In genomic region chr17:15790716-15791115, GRCm38 (mm10) we compare ENCODE assay signal across 22 mouse cellular contexts. TPM values are rescaled to one million over a fixed set of nuclear protein-coding genes. Genes with fewer than 3 reads are reported as not detected.
DNase-seq lines count a peak whose midpoint lies in the region; ATAC-seq lines count a peak whose summit lies in the region.
"Had no signal": no experiment of that assay in that cellular context is flagged by ENCODE, and none has a peak within 500 bp of the region (broad histone marks: within the 10 kb centered on the region; RNA-seq: fewer than 3 reads in every experiment).

No protein-coding gene starts in this region.

- H3K4me3 ChIP-seq in midbrain, embryonic 11.5 days (ENCODE audit: low read depth, low read length), result no peak overlapping the region
- H3K4me3 ChIP-seq in midbrain, embryonic 16.5 days (ENCODE audit: low read depth, low read length), result no peak overlapping the region

- no peak overlapping the region for H3K27ac ChIP-seq in midbrain, embryonic 11.5 days (ENCODE audit: low read depth, low read length)
- H3K27ac ChIP-seq in midbrain, embryonic 16.5 days (ENCODE audit: low read length), result no peak overlapping the region

- no peak for ATAC-seq in midbrain, embryonic 11.5 days (ENCODE audit: low FRiP score)
- ATAC-seq in midbrain, embryonic 16.5 days, result no peak
- ATAC-seq: activated CD4-positive, CD25-positive, alpha-beta regulatory T cell, adult 4 months; CD4-positive, CD25-positive, alpha-beta regulatory T cell, adult 4 months; Patski had no signal

- DNase-seq in heart, adult 11 months, result peak; percentile 57
- DNase-seq in heart, postnatal 36 days, result no peak
- peak; percentile 73 for DNase-seq in midbrain, embryonic 11.5 days (ENCODE audit: low spot score, missing footprints)
- DNase-seq in retina, postnatal 1 day, result peak; percentile 11
- no peak for DNase-seq in retina, embryonic 14.5 days (ENCODE audit: low spot score)
- DNase-seq: adrenal gland, adult 2 months; adrenal gland, adult 8-10 months; adrenal gland, postnatal 10 days; adrenal gland, postnatal 14 days; adrenal gland, postnatal 25 days; adrenal gland, postnatal 36 days; B cell, adult 2 months; cerebellum, adult 11 months; cerebellum, adult 11-12 months; cerebellum, adult 18-20 months had no signal

- intact Hi-C loops in heart, postnatal 36 days (cut with DNase I), result no loop called here

- WGBS in midbrain, embryonic 11.5 days, result 79% methylated on average over 8 of the region's 8 CpGs
- 77% methylated on average over 8 of the region's 8 CpGs for WGBS in midbrain, embryonic 16.5 days

- H3K4me2 ChIP-seq in midbrain, embryonic 11.5 days, result no peak overlapping the region
- no peak overlapping the region for H3K4me2 ChIP-seq in midbrain, embryonic 16.5 days (ENCODE audit: low read length)

- H3K27me3 ChIP-seq in midbrain, embryonic 11.5 days (ENCODE audit: control insufficient read depth, insufficient read depth, low read length), result no peaks in the 10 kb centered on the region
- no peaks in the 10 kb centered on the region for H3K27me3 ChIP-seq in midbrain, embryonic 16.5 days (ENCODE audit: control insufficient read depth, insufficient read depth, low read depth, low read length)
- H3K27me3 ChIP-seq: CH12.LX had no signal

- no peaks in the 10 kb centered on the region for H3K9me3 ChIP-seq in midbrain, embryonic 11.5 days (ENCODE audit: control insufficient read depth, low read length)
- H3K9me3 ChIP-seq in midbrain, embryonic 16.5 days (replicated peaks; ENCODE audit: control insufficient read depth, low read length, poor library complexity, severe bottlenecking), result no peaks in the 10 kb centered on the region
- H3K9me3 ChIP-seq: G1E had no signal

- H3K36me3 ChIP-seq in midbrain, embryonic 11.5 days (ENCODE audit: control insufficient read depth, insufficient read depth, low read length), result no peaks in the 10 kb centered on the region
- no peaks in the 10 kb centered on the region for H3K36me3 ChIP-seq in midbrain, embryonic 16.5 days (ENCODE audit: control insufficient read depth, insufficient read depth, low read length)
- H3K36me3 ChIP-seq: G1E had no signal

- H3K9ac ChIP-seq in midbrain, embryonic 11.5 days (ENCODE audit: low read length), result no peak overlapping the region
- H3K9ac ChIP-seq in midbrain, embryonic 16.5 days (ENCODE audit: low read depth, low read length), result no peak overlapping the region

- no peaks in the 10 kb centered on the region for H3K4me1 ChIP-seq in midbrain, embryonic 11.5 days (ENCODE audit: control insufficient read depth, insufficient read depth, low read length)
- no peaks in the 10 kb centered on the region for H3K4me1 ChIP-seq in midbrain, embryonic 16.5 days (ENCODE audit: control insufficient read depth, insufficient read depth, low read length)

RNA-seq across cellular contexts. Expression of gene Rgmb, which starts 40.1 kb away (rescaled TPM):
- total RNA-seq in heart, postnatal 36 days (2021), result 10 to 100 TPM; 27.9 to 29.7 TPM
- polyA plus RNA-seq in midbrain, embryonic 11.5 days (2014; fragmentation: Nextera tagmentation; extraction: Ambion mirVana), result 72.6 and 73.0 TPM in 2 replicates
- polyA plus RNA-seq in midbrain, embryonic 16.5 days (2015; fragmentation: Nextera tagmentation; extraction: Ambion mirVana), result 56.8 and 57.1 TPM in 2 replicates
- total RNA-seq: MEL had no signal
- polyA plus RNA-seq: G1E had no signal

Comparison
In these comparisons a context has a peak if more than half of its experiments do, and no peak if none do; other contexts are left out.
1. DNase-seq: peak in heart, adult 11 months (single experiment), midbrain, embryonic 11.5 days (single experiment) and retina, postnatal 1 day (single experiment); none in heart, postnatal 36 days (0 of 2) and retina, embryonic 14.5 days (single experiment).